ENCODE assay signal across 14 mouse cellular contexts in the genomic region with DNA sequence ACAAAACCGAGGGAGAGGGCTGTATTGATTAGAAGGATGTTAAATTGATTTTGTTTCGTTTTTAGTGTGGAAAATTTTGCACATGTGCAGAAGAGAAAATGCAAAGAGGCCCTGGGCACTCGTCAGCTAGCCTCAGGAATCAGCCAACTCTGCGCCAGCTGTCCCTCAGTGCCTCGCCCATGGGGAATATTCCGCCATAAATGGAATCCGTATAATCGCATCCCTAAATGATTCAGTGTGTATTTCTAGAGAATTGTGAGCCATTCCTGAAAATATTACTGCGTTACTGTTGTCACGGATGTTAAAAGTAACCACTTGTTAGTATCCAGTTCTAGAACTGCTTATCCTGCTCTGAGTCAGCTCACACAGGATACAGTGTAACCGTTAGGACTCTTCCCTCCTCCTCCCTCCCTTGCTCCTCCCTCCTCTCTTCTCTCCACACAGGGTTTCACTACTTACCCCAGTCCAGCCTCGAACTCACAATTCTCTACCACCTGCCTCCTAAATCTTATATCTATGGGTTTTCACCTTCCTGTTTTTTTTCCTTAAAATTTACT. TPM values are rescaled to one million over a fixed set of nuclear protein-coding genes. Genes with fewer than 3 reads are reported as not detected.
DNase-seq lines count a peak whose midpoint lies in the region; ATAC-seq and TF ChIP-seq lines count a peak whose summit lies in the region.
"Had no signal": no experiment of that assay in that cellular context is flagged by ENCODE, and none has a peak within 500 bp of the region (broad histone marks: within the 10 kb centered on the region; RNA-seq: fewer than 3 reads in every experiment).

No protein-coding gene starts in this region.

- H3K9me3 ChIP-seq in forebrain, embryonic 15.5 days, result no peaks in the 10 kb centered on the region
- H3K9me3 ChIP-seq in forebrain, embryonic 12.5 days, result no peaks in the 10 kb centered on the region
- peaks cover 14% of the 10 kb centered on the region; the same call in 1 of the 2 replicates for H3K9me3 ChIP-seq in megakaryocyte, embryonic 14.5 days
- H3K9me3 ChIP-seq in stomach, postnatal 0 days (ENCODE audit: control insufficient read depth, low read length), result no peaks in the 10 kb centered on the region
- H3K9me3 ChIP-seq: lung, embryonic 15.5 days; midbrain, embryonic 15.5 days had no signal

- no peak for TF ChIP-seq POLR2A in myocyte (IDR thresholded peaks at IDR 0.05; ENCODE audit: insufficient read length, low read depth)

- no peak for DNase-seq in stomach, postnatal 0 days (ENCODE audit: low spot score)
- no peak for DNase-seq in right cerebral cortex, postnatal 10 days (ENCODE audit: low spot score in 2 of 2)
- DNase-seq: adrenal gland, postnatal 10 days; heart, postnatal 10 days; liver had no signal

- ATAC-seq in forebrain, embryonic 15.5 days (replicated peaks), result no peak
- no peak for ATAC-seq in forebrain, embryonic 12.5 days (ENCODE audit: low FRiP score)
- no peak for ATAC-seq in megakaryocyte, adult 5-6 weeks (ENCODE audit: poor library complexity, severe bottlenecking)
- ATAC-seq in stomach, postnatal 0 days (ENCODE audit: low FRiP score, low TSS enrichment), result no peak
- ATAC-seq: intestine, postnatal 0 days; midbrain, embryonic 15.5 days had no signal

- no peak for TF ChIP-seq CTCF in stomach, postnatal 0 days (IDR thresholded peaks at IDR 0.05; ENCODE audit: low read depth)

- no peak overlapping the region for H3ac ChIP-seq in myocyte (ENCODE audit: control insufficient read depth, insufficient read length)

- H3K4me1 ChIP-seq in forebrain, embryonic 15.5 days, result 0 out of 2 replicates have a peak, but pooled peaks cover 11% of the 10 kb centered on the region
- H3K4me1 ChIP-seq in forebrain, embryonic 12.5 days, result no peaks in the 10 kb centered on the region
- H3K4me1 ChIP-seq in megakaryocyte, embryonic 14.5 days, result no peaks in the 10 kb centered on the region
- H3K4me1 ChIP-seq in brown adipose tissue, adult 24 weeks (ENCODE audit: control insufficient read depth, insufficient read depth, insufficient read length, low read length), result no peaks in the 10 kb centered on the region
- H3K4me1 ChIP-seq in stomach, postnatal 0 days (replicated peaks; ENCODE audit: control insufficient read depth, insufficient read depth), result no peaks in the 10 kb centered on the region
- H3K4me1 ChIP-seq: lung, embryonic 15.5 days; midbrain, embryonic 15.5 days had no signal

- H3K4me2 ChIP-seq in forebrain, embryonic 15.5 days (replicated peaks), result peak overlapping the region; percentile 12; the same call in 1 of the 2 replicates
- H3K4me2 ChIP-seq in forebrain, embryonic 12.5 days, result no peak overlapping the region
- peak overlapping the region; percentile 90 for H3K4me2 ChIP-seq in myocyte (ENCODE audit: low read depth)
- H3K4me2 ChIP-seq in stomach, postnatal 0 days (replicated peaks; ENCODE audit: low read depth), result no peak overlapping the region
- H3K4me2 ChIP-seq: lung, embryonic 15.5 days; midbrain, embryonic 15.5 days had no signal

- H3K27ac ChIP-seq in forebrain, embryonic 15.5 days (replicated peaks), result no peak overlapping the region
- H3K27ac ChIP-seq in forebrain, embryonic 12.5 days, result no peak overlapping the region
- H3K27ac ChIP-seq in brown adipose tissue, adult 24 weeks (replicated peaks; ENCODE audit: low read depth, low read length), result no peak overlapping the region
- H3K27ac ChIP-seq in stomach, postnatal 0 days (replicated peaks), result no peak overlapping the region
- H3K27ac ChIP-seq: lung, embryonic 15.5 days; midbrain, embryonic 15.5 days had no signal

- WGBS in forebrain, embryonic 15.5 days, result 72% methylated on average over 12 of the region's 12 CpGs
- 86% methylated on average over 12 of the region's 12 CpGs for WGBS in forebrain, embryonic 12.5 days
- 76% methylated on average over 12 of the region's 12 CpGs for WGBS in stomach, postnatal 0 days

- no peaks in the 10 kb centered on the region for H3K27me3 ChIP-seq in forebrain, embryonic 15.5 days
- H3K27me3 ChIP-seq in forebrain, embryonic 12.5 days, result no peaks in the 10 kb centered on the region
- H3K27me3 ChIP-seq in megakaryocyte, embryonic 14.5 days (replicated peaks), result no peaks in the 10 kb centered on the region
- no peaks in the 10 kb centered on the region for H3K27me3 ChIP-seq in myocyte (ENCODE audit: control insufficient read depth, insufficient read depth, insufficient read length)
- no peaks in the 10 kb centered on the region for H3K27me3 ChIP-seq in stomach, postnatal 0 days (ENCODE audit: control insufficient read depth, insufficient read depth, low read length)
- H3K27me3 ChIP-seq: lung, embryonic 15.5 days; midbrain, embryonic 15.5 days had no signal

- H3K9ac ChIP-seq in forebrain, embryonic 15.5 days (replicated peaks), result no peak overlapping the region
- H3K9ac ChIP-seq in forebrain, embryonic 12.5 days, result no peak overlapping the region
- no peak overlapping the region for H3K9ac ChIP-seq in stomach, postnatal 0 days (ENCODE audit: low read length)
- H3K9ac ChIP-seq: lung, embryonic 15.5 days; midbrain, embryonic 15.5 days had no signal

- no peaks in the 10 kb centered on the region for H3K36me3 ChIP-seq in forebrain, embryonic 15.5 days
- H3K36me3 ChIP-seq in forebrain, embryonic 12.5 days (replicated peaks), result no peaks in the 10 kb centered on the region
- no peaks in the 10 kb centered on the region for H3K36me3 ChIP-seq in megakaryocyte, embryonic 14.5 days (replicated peaks; ENCODE audit: low read length)
- H3K36me3 ChIP-seq in myocyte (ENCODE audit: control insufficient read depth, insufficient read depth), result no peaks in the 10 kb centered on the region
- H3K36me3 ChIP-seq in stomach, postnatal 0 days (ENCODE audit: control insufficient read depth, insufficient read depth, low read length), result no peaks in the 10 kb centered on the region
- H3K36me3 ChIP-seq: lung, embryonic 15.5 days; midbrain, embryonic 15.5 days had no signal

- no peak for TF ChIP-seq EP300 in stomach, postnatal 0 days (optimal IDR thresholded peaks at IDR 0.05)

- no peak overlapping the region for H3K4me3 ChIP-seq in forebrain, embryonic 15.5 days
- H3K4me3 ChIP-seq in forebrain, embryonic 12.5 days (replicated peaks), result no peak overlapping the region
- peak overlapping the region; percentile 38 for H3K4me3 ChIP-seq in megakaryocyte, embryonic 14.5 days (replicated peaks)
- H3K4me3 ChIP-seq in brown adipose tissue, adult 24 weeks (ENCODE audit: insufficient read depth, low read depth, low read length), result 0 out of 2 replicates have a peak overlapping the region, but pooled peaks have one; percentile 5
- peak overlapping the region; percentile 30 for H3K4me3 ChIP-seq in myocyte
- no peak overlapping the region for H3K4me3 ChIP-seq in stomach, postnatal 0 days (ENCODE audit: low read depth, low read length)
- H3K4me3 ChIP-seq: lung, embryonic 15.5 days; midbrain, embryonic 15.5 days had no signal

- no peaks in the 10 kb centered on the region for H3K79me2 ChIP-seq in myocyte (ENCODE audit: control insufficient read depth, insufficient read depth)

TF ChIP-seq in myocyte, 11 proteins besides CTCF, POLR2A, EP300 and RAD21:
- TF ChIP-seq REST (IDR thresholded peaks at IDR 0.05; ENCODE audit: insufficient read depth, insufficient read length), result no peak
- TF ChIP-seq MAX (IDR thresholded peaks at IDR 0.05; ENCODE audit: low read depth), result no peak
- TF ChIP-seq USF1 (IDR thresholded peaks at IDR 0.05; ENCODE audit: low read depth), result no peak
- no peak for TF ChIP-seq E2F4 (IDR thresholded peaks at IDR 0.05; ENCODE audit: insufficient read depth)
- no peak for TF ChIP-seq TCF3 (IDR thresholded peaks at IDR 0.05; ENCODE audit: insufficient read length, low read depth)
- no peak for TF ChIP-seq TCF12 (IDR thresholded peaks at IDR 0.05; ENCODE audit: insufficient read depth, poor library complexity, severe bottlenecking)
- peak in 2 of 3 experiments; percentile 39 to 64 for TF ChIP-seq MYOD1 (IDR thresholded peaks at IDR 0.05; ENCODE audit: control insufficient read depth in 1 of 3, insufficient read length in 2 of 3, low read depth in 2 of 3)
- TF ChIP-seq MYOG (IDR thresholded peaks at IDR 0.05; ENCODE audit: control insufficient read depth in 1 of 3, insufficient read depth in 1 of 3, insufficient read length in 2 of 3, low read depth in 2 of 3), result peak in 1 of 3 experiments; percentile 70
- no peak for TF ChIP-seq SRF (IDR thresholded peaks at IDR 0.05; ENCODE audit: control insufficient read depth, insufficient read length, low read depth)
- TF ChIP-seq POLR2AphosphoS2 (IDR thresholded peaks at IDR 0.05; ENCODE audit: insufficient read length, low read depth), result no peak
- no peak for TF ChIP-seq CEBPB (IDR thresholded peaks at IDR 0.05; ENCODE audit: insufficient read depth, poor library complexity, severe bottlenecking)
TF ChIP-seq in myocyte: peak in this region for 2.

RNA-seq across cellular contexts. Expression of gene Nsmce3, which starts 16.2 kb away (rescaled TPM):
- 9.6 and 10.0 TPM in 2 replicates for polyA plus RNA-seq in forebrain, embryonic 15.5 days (2015; fragmentation: Nextera tagmentation; extraction: Ambion mirVana)
- 10.4 and 10.7 TPM in 2 replicates for polyA plus RNA-seq in forebrain, embryonic 12.5 days (2016; fragmentation: Nextera tagmentation; extraction: Ambion mirVana)
- 2.8 and 7.6 TPM in 2 replicates for polyA plus RNA-seq in megakaryocyte, embryonic 14.5 days (2012; ENCODE audit: insufficient read depth, low replicate concordance)
- total RNA-seq in megakaryocyte, adult 5-6 weeks (2015), result 3.6 and 5.2 TPM in 2 replicates
- 3.8 TPM in 2 replicates for total RNA-seq in megakaryocyte, adult 5-6 weeks (2017)
- 2.5 and 2.9 TPM in 2 replicates for polyA plus RNA-seq in brown adipose tissue, adult 24 weeks (2012; ENCODE audit: insufficient read depth, insufficient read length, missing spikeins)
- 5.4 TPM for polyA plus RNA-seq in myocyte (2012; fragmentation: generic; extraction: Trizol)
- polyA plus RNA-seq in stomach, postnatal 0 days (2015; fragmentation: Nextera tagmentation; extraction: Ambion mirVana), result 8.4 TPM in 2 replicates

Comparison
In these comparisons a context has a peak if more than half of its experiments do, and no peak if none do; other contexts are left out.
1. H3K4me2 ChIP-seq: peak in forebrain, embryonic 15.5 days (single experiment) and myocyte (single experiment); none in forebrain, embryonic 12.5 days (single experiment) and stomach, postnatal 0 days (single experiment).
2. H3K4me3 ChIP-seq: peak in megakaryocyte, embryonic 14.5 days (single experiment), brown adipose tissue, adult 24 weeks (single experiment) and myocyte (single experiment); none in forebrain, embryonic 15.5 days (single experiment), forebrain, embryonic 12.5 days (single experiment) and stomach, postnatal 0 days (single experiment).